Mouse (Mus musculus) limb, embryonic 15.5 days (tissue): ENCODE results near the gene Dlst. TPM values are rescaled to one million over a fixed set of nuclear protein-coding genes. Genes with fewer than 3 reads are reported as not detected.

Experiments
- ATAC-seq: fragments of 200-750 bp; cut with Nextera tagmentation; 2 replicates; pipeline ENCODE4 v1.8.0; 2017; ENCODE audit warnings: low read depth, moderate TSS enrichment; ENCODE audit not compliant: insufficient number of reproducible peaks, low FRiP score, low TSS enrichment
- H3K27ac ChIP-seq: fragments of 300-500 bp; sonication (generic); 2 replicates; pipeline ENCODE4 v1.5.1; 2015; ENCODE audit warnings: moderate library complexity, mild to moderate bottlenecking, inconsistent platforms
- H3K27me3 ChIP-seq: fragments of 300-500 bp; sonication (generic); 2 replicates; pipeline ENCODE4 v1.6.1; 2015; ENCODE audit warnings: inconsistent platforms
- H3K36me3 ChIP-seq: fragments of 300-500 bp; sonication (generic); 2 replicates; pipeline ENCODE4 v1.6.1; 2015; ENCODE audit warnings: inconsistent platforms
- H3K4me1 ChIP-seq: fragments of 300-500 bp; sonication (generic); 2 replicates; pipeline ENCODE4 v1.6.1; 2015; ENCODE audit warnings: inconsistent platforms
- H3K4me2 ChIP-seq: fragments of 300-500 bp; sonication (generic); 2 replicates; pipeline ENCODE4 v1.6.1; 2015; ENCODE audit warnings: mild to moderate bottlenecking, inconsistent platforms
- H3K4me3 ChIP-seq: fragments of 300-500 bp; sonication (generic); 2 replicates; pipeline ENCODE4 v1.5.1; 2015; ENCODE audit warnings: mild to moderate bottlenecking, inconsistent platforms
- H3K9ac ChIP-seq: fragments of 300-500 bp; sonication (generic); 2 replicates; pipeline ENCODE4 v1.6.1; 2015; ENCODE audit warnings: inconsistent platforms
- H3K9me3 ChIP-seq: fragments of 300-500 bp; sonication (generic); 2 replicates; pipeline ENCODE4 v1.6.1; 2016; ENCODE audit warnings: inconsistent platforms
- WGBS: fragments of 180-500 bp; shearing (Covaris S2); methylation state at CpG from one replicate; pipeline ENCODE4 v1.1.7; 2015; 5-methylcytosine and 5-hydroxymethylcytosine counted together
- polyA plus RNA-seq: library from polyadenylated mRNA; unstranded; fragments of >200 nt; fragmentation: Nextera tagmentation; extraction: Ambion mirVana; gene quantifications from 2 replicates; pipeline ENCODE4 v1.2.1, GENCODE M21; 2015

The Dlst gene
- polyA plus RNA-seq, 1 experiment from 2014 or later, result 96.0 TPM

GRCm38 (mm10) chr12:85121806-85122459 is 11.3 kb downstream of the Dlst start:
- no peak for ATAC-seq
- no peak overlapping the region for H3K4me3 ChIP-seq
- 80% methylated on average over 9 of the region's 9 CpGs for WGBS

GRCm38 (mm10) chr12:85123108-85123530 is 12.5 kb downstream of the Dlst start:
- Histone ChIP-seq H3K4me2 (no peak overlapping the region), H3K27me3 (no peaks in the 10 kb centered on the region), H3K4me1 (no peaks in the 10 kb centered on the region), H3K9me3 (no peaks in the 10 kb centered on the region), H3K4me3 (no peak overlapping the region), H3K9ac (no peak overlapping the region), H3K27ac (no peak overlapping the region), H3K36me3 (peaks cover 83% of the 10 kb centered on the region)
- 94% methylated on average over 9 of the region's 9 CpGs for WGBS
- no peak for ATAC-seq

More at GRCm38 (mm10) chr12:85121806-85122459, 11.3 kb downstream of the Dlst start:
- Histone ChIP-seq H3K27ac (no peak overlapping the region), H3K36me3 (peaks cover 80% of the 10 kb centered on the region), H3K9me3 (no peaks in the 10 kb centered on the region), H3K9ac (no peak overlapping the region), H3K27me3 (no peaks in the 10 kb centered on the region), H3K4me1 (no peaks in the 10 kb centered on the region), H3K4me2 (no peak overlapping the region)

GRCm38 (mm10) chr12:85123645-85124044 is 13.0 kb downstream of the Dlst start:
- ATAC-seq, result no peak
- Histone ChIP-seq H3K4me2 (no peak overlapping the region), H3K9ac (no peak overlapping the region), H3K36me3 (peaks cover 83% of the 10 kb centered on the region), H3K27me3 (no peaks in the 10 kb centered on the region), H3K4me1 (no peaks in the 10 kb centered on the region), H3K4me3 (no peak overlapping the region), H3K9me3 (no peaks in the 10 kb centered on the region), H3K27ac (no peak overlapping the region)
- WGBS, result 93% methylated on average over 11 of the region's 11 CpGs

- peaks cover 81% of the 10 kb centered on the region for H3K36me3 ChIP-seq
- no peak overlapping the region for H3K4me3 ChIP-seq
- ATAC-seq, result no peak
- no peaks in the 10 kb centered on the region for H3K27me3 ChIP-seq
- 92% methylated on average over 5 of the region's 5 CpGs for WGBS
- no peak overlapping the region for H3K27ac ChIP-seq
- H3K4me1 ChIP-seq, result no peaks in the 10 kb centered on the region
- no peak overlapping the region for H3K9ac ChIP-seq
- H3K4me2 ChIP-seq, result no peak overlapping the region
- H3K9me3 ChIP-seq, result no peaks in the 10 kb centered on the region
Measured at GRCm38 (mm10) chr12:85124751-85125150, 14.1 kb downstream of the Dlst start.

GRCm38 (mm10) chr12:85126986-85127603 is 16.5 kb downstream of the Dlst start:
- WGBS, result 78% methylated on average over 8 of the region's 8 CpGs
- peaks cover 83% of the 10 kb centered on the region for H3K36me3 ChIP-seq
- no peaks in the 10 kb centered on the region for H3K4me1 ChIP-seq
- no peak overlapping the region for H3K4me3 ChIP-seq
- no peaks in the 10 kb centered on the region for H3K9me3 ChIP-seq
- ATAC-seq, result no peak
- H3K4me2 ChIP-seq, result no peak overlapping the region
- no peak overlapping the region for H3K27ac ChIP-seq
- no peak overlapping the region for H3K9ac ChIP-seq
- no peaks in the 10 kb centered on the region for H3K27me3 ChIP-seq

- no peaks in the 10 kb centered on the region for H3K9me3 ChIP-seq
- no peak overlapping the region for H3K27ac ChIP-seq
- no peaks in the 10 kb centered on the region for H3K27me3 ChIP-seq
- H3K9ac ChIP-seq, result no peak overlapping the region
- H3K4me2 ChIP-seq, result no peak overlapping the region
- no peak overlapping the region for H3K4me3 ChIP-seq
- WGBS, result 94% methylated on average over 9 of the region's 9 CpGs
- H3K4me1 ChIP-seq, result no peaks in the 10 kb centered on the region
- H3K36me3 ChIP-seq, result peaks cover 82% of the 10 kb centered on the region
- ATAC-seq, result no peak
Measured at GRCm38 (mm10) chr12:85129426-85129978, 18.9 kb downstream of the Dlst start.

GRCm38 (mm10) chr12:85131361-85131760 is 20.7 kb downstream of the Dlst start:
- Histone ChIP-seq H3K4me2 (no peak overlapping the region), H3K9me3 (no peaks in the 10 kb centered on the region), H3K27me3 (no peaks in the 10 kb centered on the region), H3K27ac (no peak overlapping the region), H3K9ac (no peak overlapping the region), H3K4me1 (peaks cover 7% of the 10 kb centered on the region), H3K36me3 (peaks cover 81% of the 10 kb centered on the region), H3K4me3 (no peak overlapping the region)
- no peak for ATAC-seq
- 84% methylated on average over 6 of the region's 6 CpGs for WGBS

GRCm38 (mm10) chr12:85134043-85134794 is 23.6 kb downstream of the Dlst start:
- Histone ChIP-seq H3K4me2 (no peak overlapping the region), H3K4me1 (peaks cover 7% of the 10 kb centered on the region), H3K27ac (no peak overlapping the region), H3K36me3 (peaks cover 60% of the 10 kb centered on the region), H3K27me3 (no peaks in the 10 kb centered on the region), H3K4me3 (no peak overlapping the region), H3K9ac (no peak overlapping the region), H3K9me3 (no peaks in the 10 kb centered on the region)
- no peak for ATAC-seq
- 79% methylated on average over 8 of the region's 8 CpGs for WGBS

GRCm38 (mm10) chr12:85135513-85136470 is 25.2 kb downstream of the Dlst start:
- no peak overlapping the region for H3K4me2 ChIP-seq
- peaks cover 44% of the 10 kb centered on the region for H3K36me3 ChIP-seq
- peaks cover 10% of the 10 kb centered on the region for H3K4me1 ChIP-seq
- no peaks in the 10 kb centered on the region for H3K9me3 ChIP-seq
- no peak for ATAC-seq
- 75% methylated on average over 19 of the region's 19 CpGs for WGBS
- H3K27ac ChIP-seq, result no peak overlapping the region
- 0 out of 2 replicates have a peak, but pooled peaks cover 3% of the 10 kb centered on the region for H3K27me3 ChIP-seq
- no peak overlapping the region for H3K9ac ChIP-seq
- H3K4me3 ChIP-seq, result no peak overlapping the region

GRCm38 (mm10) chr12:85136627-85137026 is 26.0 kb downstream of the Dlst start:
- Histone ChIP-seq H3K27me3 (0 out of 2 replicates have a peak, but pooled peaks cover 3% of the 10 kb centered on the region), H3K4me1 (peaks cover 10% of the 10 kb centered on the region), H3K9ac (no peak overlapping the region), H3K4me2 (no peak overlapping the region), H3K27ac (no peak overlapping the region), H3K36me3 (peaks cover 37% of the 10 kb centered on the region), H3K4me3 (no peak overlapping the region), H3K9me3 (no peaks in the 10 kb centered on the region)
- WGBS, result 68% methylated on average over 4 of the region's 4 CpGs
- ATAC-seq, result no peak
